ENCODE assay signal across 8 mouse cellular contexts in the genomic region with DNA sequence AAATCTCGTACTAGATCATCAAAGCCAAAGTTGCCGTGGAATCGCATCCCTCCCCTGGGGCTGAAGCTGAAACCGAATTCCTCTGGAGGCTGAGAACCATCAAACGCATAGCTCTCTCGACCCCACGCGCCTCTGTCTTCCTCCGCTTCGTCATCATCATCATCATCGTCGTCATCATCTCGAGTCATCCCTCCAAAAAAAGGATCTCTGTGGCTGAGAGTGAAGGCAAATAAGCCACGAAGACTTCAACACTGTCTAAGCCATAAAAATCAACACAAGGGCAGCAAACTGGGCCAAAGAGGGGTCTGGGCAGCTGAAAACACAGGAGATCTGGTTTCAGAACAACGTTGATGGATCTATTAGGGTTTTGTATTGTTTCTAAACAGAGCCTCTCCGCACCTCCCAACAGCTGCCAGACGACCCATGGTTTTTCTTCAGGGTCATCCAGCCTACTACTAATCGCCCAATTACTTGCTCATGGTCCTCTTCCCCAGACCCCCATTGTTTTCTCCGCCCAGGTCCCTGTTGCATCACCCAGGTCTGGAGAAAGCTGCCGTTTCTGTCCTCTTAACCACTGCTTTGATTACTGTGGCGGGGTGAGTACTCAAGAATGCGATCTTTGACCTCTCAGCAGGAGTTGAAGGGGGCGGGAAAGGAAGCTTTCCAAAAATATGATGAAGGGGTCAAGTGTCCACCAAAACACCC. TPM values are rescaled to one million over a fixed set of nuclear protein-coding genes. Genes with fewer than 3 reads are reported as not detected.
DNase-seq lines count a peak whose midpoint lies in the region; ATAC-seq and TF ChIP-seq lines count a peak whose summit lies in the region.

No protein-coding gene starts in this region.

- WGBS in kidney, adult 2 months = 4% methylated on average over 23 of the region's 23 CpGs
- 9% methylated on average over 22 of the region's 23 CpGs for WGBS in hindbrain, postnatal 0 days
- 6% methylated on average over 23 of the region's 23 CpGs for WGBS in limb, embryonic 13.5 days
- 9% methylated on average over 22 of the region's 23 CpGs for WGBS in midbrain, postnatal 0 days

- peaks cover 14% of the 10 kb centered on the region; the same call in 1 of the 2 replicates for H3K4me1 ChIP-seq in kidney, adult 2 months (ENCODE audit: control insufficient read depth, insufficient read depth, low read length)
- H3K4me1 ChIP-seq in embryonic fibroblast, embryonic 13.5 days (ENCODE audit: control insufficient read depth, insufficient read depth, low read length) = peaks cover 7% of the 10 kb centered on the region
- H3K4me1 ChIP-seq in hindbrain, postnatal 0 days (ENCODE audit: insufficient read depth, low read length) = no peaks in the 10 kb centered on the region
- peaks cover 20% of the 10 kb centered on the region for H3K4me1 ChIP-seq in limb, embryonic 13.5 days
- H3K4me1 ChIP-seq in midbrain, postnatal 0 days (ENCODE audit: insufficient read depth, low read length) = 0 out of 2 replicates have a peak, but pooled peaks cover 5% of the 10 kb centered on the region

- peak; percentile 21 for ATAC-seq in Patski
- peak; percentile 48 for ATAC-seq in hindbrain, postnatal 0 days
- peak; percentile 58 for ATAC-seq in limb, embryonic 13.5 days (ENCODE audit: low FRiP score, low read depth)
- ATAC-seq in midbrain, postnatal 0 days (ENCODE audit: low FRiP score) = peak; percentile 45; the same call in 1 of the 2 replicates

- H3K4me3 ChIP-seq in kidney, adult 2 months (ENCODE audit: insufficient read depth, low read depth, low read length) = peak overlapping the region; percentile 80
- peak overlapping the region; percentile 85 for H3K4me3 ChIP-seq in embryonic fibroblast, embryonic 13.5 days (ENCODE audit: insufficient read depth, low read length)
- peak overlapping the region; percentile 58 for H3K4me3 ChIP-seq in hindbrain, postnatal 0 days (ENCODE audit: low read length)
- H3K4me3 ChIP-seq in limb, embryonic 13.5 days = peak overlapping the region; percentile 85
- H3K4me3 ChIP-seq in midbrain, postnatal 0 days (ENCODE audit: low read depth, low read length) = peak overlapping the region; percentile 64

- no peak for TF ChIP-seq POLR2A in kidney, adult 2 months (IDR thresholded peaks at IDR 0.05; ENCODE audit: low read depth, low read length)
- TF ChIP-seq POLR2A in embryonic fibroblast, embryonic 13.5 days (IDR thresholded peaks at IDR 0.05; ENCODE audit: low read depth, low read length) = 0 out of 2 replicates have a peak, but pooled peaks have one; percentile 16

- no peak for TF ChIP-seq CTCF in kidney, adult 2 months (conservative IDR thresholded peaks at IDR 0.05; ENCODE audit: insufficient read depth, insufficient read length, low read depth, low read length)
- no peak for TF ChIP-seq CTCF in Patski (IDR thresholded peaks at IDR 0.05)
- no peak for TF ChIP-seq CTCF in embryonic fibroblast, embryonic 13.5 days (IDR thresholded peaks at IDR 0.05; ENCODE audit: borderline replicate concordance, insufficient read depth, low read length)
- TF ChIP-seq CTCF in hindbrain, postnatal 0 days (IDR thresholded peaks at IDR 0.05; ENCODE audit: low read depth) = no peak
- TF ChIP-seq CTCF in midbrain, postnatal 0 days (IDR thresholded peaks at IDR 0.05) = no peak

- POLR2A ChIA-PET in Patski (lab: Charles Lee) = interaction anchor here (0.8 to 1.9 kb wide), 9 partner anchors 9 to 82 kb away, joined by 3 to 13 read pairs (median 4); a partner anchor contains a TSS

- H3K9ac ChIP-seq in hindbrain, postnatal 0 days (replicated peaks; ENCODE audit: low read length) = peak overlapping the region; percentile 75
- H3K9ac ChIP-seq in limb, embryonic 13.5 days = peak overlapping the region; percentile 89
- H3K9ac ChIP-seq in midbrain, postnatal 0 days (replicated peaks; ENCODE audit: low read length, poor library complexity, severe bottlenecking) = peak overlapping the region; percentile 85

- H3K27me3 ChIP-seq in kidney, adult 2 months (replicated peaks; ENCODE audit: control insufficient read depth, insufficient read depth, low read length) = no peaks in the 10 kb centered on the region
- H3K27me3 ChIP-seq in Patski = no peaks in the 10 kb centered on the region
- H3K27me3 ChIP-seq in hindbrain, postnatal 0 days (ENCODE audit: insufficient read depth, low read length) = no peaks in the 10 kb centered on the region
- no peaks in the 10 kb centered on the region for H3K27me3 ChIP-seq in limb, embryonic 13.5 days
- H3K27me3 ChIP-seq in midbrain, postnatal 0 days (ENCODE audit: insufficient read depth, low read length) = no peaks in the 10 kb centered on the region

- CTCF ChIA-PET in Patski (lab: Charles Lee) = interaction anchor here (0.8 to 1.8 kb wide), 5 partner anchors 14 to 226 kb away, joined by 3 to 11 read pairs (median 4); no protein-coding TSS in a partner anchor

- no peaks in the 10 kb centered on the region for H3K9me3 ChIP-seq in hindbrain, postnatal 0 days (ENCODE audit: low read length)
- H3K9me3 ChIP-seq in limb, embryonic 13.5 days = no peaks in the 10 kb centered on the region
- no peaks in the 10 kb centered on the region for H3K9me3 ChIP-seq in midbrain, postnatal 0 days (ENCODE audit: low read length)

- peak overlapping the region; percentile 97 for H3K4me2 ChIP-seq in hindbrain, postnatal 0 days (ENCODE audit: low read depth, low read length)
- peak overlapping the region; percentile 86 for H3K4me2 ChIP-seq in limb, embryonic 13.5 days (replicated peaks)
- H3K4me2 ChIP-seq in midbrain, postnatal 0 days (ENCODE audit: low read depth, low read length, poor library complexity, severe bottlenecking) = peak overlapping the region; percentile 89

- in situ Hi-C loops in Patski (cut with MboI; ENCODE audit: low pct_unique_long_range_greater_than_20kb) = no loop called here

- no peak for DNase-seq in kidney, adult 2 months
- DNase-seq in kidney, adult 9 months = no peak
- DNase-seq in Patski (ENCODE audit: low read depth, low spot score) = peak; percentile 25
- peak; percentile 37 for DNase-seq in hindbrain, postnatal 0 days (ENCODE audit: low spot score)
- peak; percentile 2 for DNase-seq in midbrain, postnatal 0 days (ENCODE audit: low spot score)
- no peak for DNase-seq in urinary bladder, postnatal 36 days (ENCODE audit: low spot score in 2 of 2)

- peaks cover 2% of the 10 kb centered on the region; the same call in 1 of the 2 replicates for H3K36me3 ChIP-seq in kidney, adult 2 months (ENCODE audit: control insufficient read depth, insufficient read depth, low read length)
- H3K36me3 ChIP-seq in hindbrain, postnatal 0 days (ENCODE audit: insufficient read depth, low read length) = peaks cover 33% of the 10 kb centered on the region
- H3K36me3 ChIP-seq in limb, embryonic 13.5 days = peaks cover 54% of the 10 kb centered on the region
- peaks cover 21% of the 10 kb centered on the region for H3K36me3 ChIP-seq in midbrain, postnatal 0 days (ENCODE audit: insufficient read depth, low read length)

- peak overlapping the region; percentile 80; the same call in 1 of the 2 replicates for H3K27ac ChIP-seq in kidney, adult 2 months (ENCODE audit: insufficient read depth, low read depth, low read length)
- peak overlapping the region; percentile 62 for H3K27ac ChIP-seq in embryonic fibroblast, embryonic 13.5 days (ENCODE audit: insufficient read depth, low read length)
- H3K27ac ChIP-seq in hindbrain, postnatal 0 days = peak overlapping the region; percentile 80
- H3K27ac ChIP-seq in limb, embryonic 13.5 days = peak overlapping the region; percentile 98
- H3K27ac ChIP-seq in midbrain, postnatal 0 days (ENCODE audit: low read depth, low read length) = peak overlapping the region; percentile 87; the same call in 1 of the 2 replicates

RNA-seq across cellular contexts. Expression of a gene that starts 0.6 kb away (rescaled TPM):
- 130 and 138 TPM in 2 replicates for polyA plus RNA-seq in kidney, adult 2 months (2012; rRNA removed)
- polyA plus RNA-seq in Patski (2021) = 205 TPM
- 132 and 163 TPM in 2 replicates for polyA plus RNA-seq in embryonic fibroblast, embryonic 13.5 days (2011; ENCODE audit: insufficient read length, low read depth, missing spikeins)
- 41.6 and 43.7 TPM in 2 replicates for total RNA-seq in hindbrain, postnatal 0 days (2014; rRNA removed)
- polyA plus RNA-seq in hindbrain, postnatal 0 days (2015; fragmentation: Nextera tagmentation; extraction: Ambion mirVana) = 74.1 and 81.6 TPM in 2 replicates
- polyA plus RNA-seq in limb, embryonic 13.5 days (2015; fragmentation: Nextera tagmentation; extraction: Ambion mirVana) = 157 and 174 TPM in 2 replicates
- 40.6 and 45.7 TPM in 2 replicates for total RNA-seq in midbrain, postnatal 0 days (2014; rRNA removed)
- 71.8 and 77.4 TPM in 2 replicates for polyA plus RNA-seq in midbrain, postnatal 0 days (2015; fragmentation: Nextera tagmentation; extraction: Ambion mirVana)

RNA-seq across cellular contexts. Expression of a gene that starts 34.6 kb away (rescaled TPM):
- 21.9 and 23.5 TPM in 2 replicates for polyA plus RNA-seq in kidney, adult 2 months (2012; rRNA removed)
- polyA plus RNA-seq in Patski (2021) = 52.0 TPM
- polyA plus RNA-seq in embryonic fibroblast, embryonic 13.5 days (2011; ENCODE audit: insufficient read length, low read depth, missing spikeins) = 109 and 120 TPM in 2 replicates
- 63.0 and 83.5 TPM in 2 replicates for total RNA-seq in hindbrain, postnatal 0 days (2014; rRNA removed)
- polyA plus RNA-seq in hindbrain, postnatal 0 days (2015; fragmentation: Nextera tagmentation; extraction: Ambion mirVana) = 9.8 and 10.9 TPM in 2 replicates
- 15.2 and 17.7 TPM in 2 replicates for polyA plus RNA-seq in limb, embryonic 13.5 days (2015; fragmentation: Nextera tagmentation; extraction: Ambion mirVana)
- total RNA-seq in midbrain, postnatal 0 days (2014; rRNA removed) = 68.9 and 95.4 TPM in 2 replicates
- polyA plus RNA-seq in midbrain, postnatal 0 days (2015; fragmentation: Nextera tagmentation; extraction: Ambion mirVana) = 7.9 and 9.0 TPM in 2 replicates

RNA-seq across cellular contexts. Expression of a gene that starts 53.5 kb away (rescaled TPM):
- 53.0 and 56.2 TPM in 2 replicates for polyA plus RNA-seq in kidney, adult 2 months (2012; rRNA removed)
- 182 TPM for polyA plus RNA-seq in Patski (2021)
- 110 and 114 TPM in 2 replicates for polyA plus RNA-seq in embryonic fibroblast, embryonic 13.5 days (2011; ENCODE audit: insufficient read length, low read depth, missing spikeins)
- 95.6 and 110 TPM in 2 replicates for total RNA-seq in hindbrain, postnatal 0 days (2014; rRNA removed)
- polyA plus RNA-seq in hindbrain, postnatal 0 days (2015; fragmentation: Nextera tagmentation; extraction: Ambion mirVana) = 228 and 254 TPM in 2 replicates
- 158 and 164 TPM in 2 replicates for polyA plus RNA-seq in limb, embryonic 13.5 days (2015; fragmentation: Nextera tagmentation; extraction: Ambion mirVana)
- total RNA-seq in midbrain, postnatal 0 days (2014; rRNA removed) = 101 and 111 TPM in 2 replicates
- polyA plus RNA-seq in midbrain, postnatal 0 days (2015; fragmentation: Nextera tagmentation; extraction: Ambion mirVana) = 230 and 246 TPM in 2 replicates

RNA-seq across cellular contexts. Expression of a gene that starts 54.5 kb away (rescaled TPM):
- polyA plus RNA-seq in kidney, adult 2 months (2012; rRNA removed) = 105 and 108 TPM in 2 replicates
- 232 TPM for polyA plus RNA-seq in Patski (2021)
- polyA plus RNA-seq in embryonic fibroblast, embryonic 13.5 days (2011; ENCODE audit: insufficient read length, low read depth, missing spikeins) = 241 and 256 TPM in 2 replicates
- total RNA-seq in hindbrain, postnatal 0 days (2014; rRNA removed) = 83.1 and 102 TPM in 2 replicates
- 109 and 113 TPM in 2 replicates for polyA plus RNA-seq in hindbrain, postnatal 0 days (2015; fragmentation: Nextera tagmentation; extraction: Ambion mirVana)
- polyA plus RNA-seq in limb, embryonic 13.5 days (2015; fragmentation: Nextera tagmentation; extraction: Ambion mirVana) = 206 and 208 TPM in 2 replicates
- 108 and 112 TPM in 2 replicates for total RNA-seq in midbrain, postnatal 0 days (2014; rRNA removed)
- polyA plus RNA-seq in midbrain, postnatal 0 days (2015; fragmentation: Nextera tagmentation; extraction: Ambion mirVana) = 93.2 and 133 TPM in 2 replicates

Comparison
In these comparisons a context has a peak if more than half of its experiments do, and no peak if none do; other contexts are left out.
1. DNase-seq: peak in Patski (single experiment), hindbrain, postnatal 0 days (single experiment) and midbrain, postnatal 0 days (single experiment); none in kidney, adult 2 months (single experiment), kidney, adult 9 months (single experiment) and urinary bladder, postnatal 36 days (0 of 2).
2. Peak in every context shown above with its lines, with median percentiles within 50 percentile points of each other: H3K27ac ChIP-seq, H3K4me3 ChIP-seq, ATAC-seq, H3K4me2 ChIP-seq and H3K9ac ChIP-seq.